Comparison of ENCODE assay signal across 13 mouse cellular contexts in the genomic region with DNA sequence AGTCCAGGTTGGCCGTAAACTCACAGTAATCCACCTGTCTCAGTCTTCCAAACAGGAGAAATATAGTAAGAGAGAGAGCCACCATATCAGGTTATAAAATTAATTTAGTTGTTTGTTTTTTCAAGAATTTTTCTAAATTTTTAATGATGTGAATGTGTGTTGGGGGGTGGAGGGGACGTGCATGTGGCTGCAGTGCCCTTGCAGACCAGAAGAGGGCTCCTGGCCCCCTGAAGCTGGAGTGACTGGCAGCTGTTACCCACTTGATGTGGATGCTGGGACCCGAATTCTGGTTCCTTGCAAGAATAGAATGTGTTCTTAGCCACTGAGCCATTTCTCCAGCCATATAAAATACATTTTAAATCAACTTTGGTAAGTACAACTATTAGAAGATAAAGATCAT. TPM values are rescaled to one million over a fixed set of nuclear protein-coding genes. Genes with fewer than 3 reads are reported as not detected.
DNase-seq lines count a peak whose midpoint lies in the region; ATAC-seq and TF ChIP-seq lines count a peak whose summit lies in the region.
"Had no signal": no experiment of that assay in that cellular context is flagged by ENCODE, and none has a peak within 500 bp of the region (broad histone marks: within the 10 kb centered on the region; RNA-seq: fewer than 3 reads in every experiment).

No protein-coding gene starts in this region.

- no peaks in the 10 kb centered on the region for H3K36me3 ChIP-seq in hindbrain, postnatal 0 days (ENCODE audit: insufficient read depth, low read length)
- no peaks in the 10 kb centered on the region for H3K36me3 ChIP-seq in hindbrain, embryonic 10.5 days
- H3K36me3 ChIP-seq in spleen, adult 2 months (ENCODE audit: control insufficient read depth, insufficient read depth, low read length) = no peaks in the 10 kb centered on the region
- H3K36me3 ChIP-seq in forebrain, embryonic 10.5 days (replicated peaks) = no peaks in the 10 kb centered on the region
- H3K36me3 ChIP-seq: limb, embryonic 15.5 days; midbrain, embryonic 10.5 days had no signal

- DNase-seq in hindbrain, postnatal 0 days (ENCODE audit: low spot score) = no peak
- no peak for DNase-seq in hindbrain, embryonic 10.5 days (ENCODE audit: low spot score)
- no peak for DNase-seq in spleen, adult 2 months (ENCODE audit: low read depth in 1 of 2, low spot score in 2 of 2)
- DNase-seq in spleen, postnatal 4 days (ENCODE audit: low spot score in 2 of 2) = no peak
- DNase-seq in frontal cortex, adult 2 months (ENCODE audit: extremely low spot score in 1 of 2, low spot score in 1 of 2) = no peak
- no peak for DNase-seq in urinary bladder, adult 18-20 months (ENCODE audit: low spot score in 2 of 2)
- DNase-seq in forebrain, embryonic 10.5 days (ENCODE audit: extremely low spot score, low spot score) = no peak
- DNase-seq: cerebellum, adult 8-10 months; kidney, postnatal 25 days had no signal

- no peak overlapping the region for H3K4me3 ChIP-seq in hindbrain, postnatal 0 days (ENCODE audit: low read length)
- no peak overlapping the region for H3K4me3 ChIP-seq in hindbrain, embryonic 10.5 days
- H3K4me3 ChIP-seq in spleen, adult 2 months (ENCODE audit: extremely low read depth, insufficient read depth, insufficient read length) = no peak overlapping the region
- H3K4me3 ChIP-seq in forebrain, embryonic 10.5 days = no peak overlapping the region
- H3K4me3 ChIP-seq: limb, embryonic 15.5 days; midbrain, embryonic 10.5 days had no signal

- no peaks in the 10 kb centered on the region for H3K9me3 ChIP-seq in hindbrain, postnatal 0 days (ENCODE audit: low read length)
- H3K9me3 ChIP-seq in hindbrain, embryonic 10.5 days = no peaks in the 10 kb centered on the region
- no peaks in the 10 kb centered on the region for H3K9me3 ChIP-seq in forebrain, embryonic 10.5 days
- H3K9me3 ChIP-seq: limb, embryonic 15.5 days; midbrain, embryonic 10.5 days had no signal

- no peak overlapping the region for H3K9ac ChIP-seq in hindbrain, postnatal 0 days (replicated peaks; ENCODE audit: low read length)
- H3K9ac ChIP-seq: limb, embryonic 15.5 days had no signal

- whole genome bisulfite sequencing in hindbrain, postnatal 0 days = 74% methylated on average over 3 of the region's 3 CpGs
- 74% methylated on average over 3 of the region's 3 CpGs for WGBS in hindbrain, embryonic 10.5 days
- WGBS in spleen, adult 2 months = 78% methylated on average over 3 of the region's 3 CpGs
- WGBS in forebrain, embryonic 10.5 days = 75% methylated on average over 3 of the region's 3 CpGs

- H3K4me2 ChIP-seq in hindbrain, postnatal 0 days (ENCODE audit: low read depth, low read length) = no peak overlapping the region
- H3K4me2 ChIP-seq: limb, embryonic 15.5 days had no signal

- no peak overlapping the region for H3K27ac ChIP-seq in hindbrain, postnatal 0 days
- H3K27ac ChIP-seq in hindbrain, embryonic 10.5 days = no peak overlapping the region
- H3K27ac ChIP-seq in spleen, adult 2 months (ENCODE audit: insufficient read depth, low read length) = no peak overlapping the region
- H3K27ac ChIP-seq in forebrain, embryonic 10.5 days = no peak overlapping the region
- H3K27ac ChIP-seq: limb, embryonic 15.5 days; midbrain, embryonic 10.5 days had no signal

- 0 out of 2 replicates have a peak, but pooled peaks have one; percentile 19 for TF ChIP-seq CTCF in hindbrain, postnatal 0 days (IDR thresholded peaks at IDR 0.05; ENCODE audit: low read depth)
- TF ChIP-seq CTCF in spleen, adult 2 months (IDR thresholded peaks at IDR 0.05; ENCODE audit: extremely low read depth, insufficient read depth, insufficient read length, insufficient replicate concordance) = peak; percentile 36; the same call in 1 of the 2 replicates

- no peak for TF ChIP-seq POLR2A in spleen, adult 2 months (IDR thresholded peaks at IDR 0.05; ENCODE audit: low read depth, low read length)

- peaks cover 7% of the 10 kb centered on the region; the same call in 1 of the 2 replicates for H3K4me1 ChIP-seq in hindbrain, postnatal 0 days (ENCODE audit: insufficient read depth, low read length)
- peaks cover 9% of the 10 kb centered on the region; the same call in 1 of the 2 replicates for H3K4me1 ChIP-seq in hindbrain, embryonic 10.5 days (replicated peaks)
- no peaks in the 10 kb centered on the region for H3K4me1 ChIP-seq in spleen, adult 2 months (ENCODE audit: control insufficient read depth, insufficient read depth, insufficient read length)
- H3K4me1 ChIP-seq in forebrain, embryonic 10.5 days = peaks cover 7% of the 10 kb centered on the region

- H3K27me3 ChIP-seq in hindbrain, postnatal 0 days (ENCODE audit: insufficient read depth, low read length) = no peaks in the 10 kb centered on the region
- no peaks in the 10 kb centered on the region for H3K27me3 ChIP-seq in hindbrain, embryonic 10.5 days (ENCODE audit: insufficient read depth, poor library complexity, severe bottlenecking)
- peaks cover 2% of the 10 kb centered on the region for H3K27me3 ChIP-seq in spleen, adult 2 months (ENCODE audit: control insufficient read depth, insufficient read depth, low read length)
- peaks cover 18% of the 10 kb centered on the region for H3K27me3 ChIP-seq in forebrain, embryonic 10.5 days (ENCODE audit: poor library complexity, severe bottlenecking)
- H3K27me3 ChIP-seq: limb, embryonic 15.5 days had no signal

- ATAC-seq in hindbrain, postnatal 0 days = no peak
- ATAC-seq in megakaryocyte, adult 5-6 weeks (ENCODE audit: poor library complexity, severe bottlenecking) = 0 out of 2 replicates have a peak, but pooled peaks have one; percentile 53
- ATAC-seq: hindbrain, embryonic 16.5 days had no signal

RNA-seq across cellular contexts. Expression of a gene that starts 4.6 kb away (rescaled TPM):
- total RNA-seq in hindbrain, postnatal 0 days (2014; rRNA removed) = 8.9 and 10.4 TPM in 2 replicates
- polyA plus RNA-seq in hindbrain, postnatal 0 days (2015; fragmentation: Nextera tagmentation; extraction: Ambion mirVana) = 2.0 and 2.1 TPM in 2 replicates
- 1.2 and 1.5 TPM in 2 replicates for polyA plus RNA-seq in hindbrain, embryonic 10.5 days (2016; fragmentation: Nextera tagmentation; extraction: Ambion mirVana)
- 1.8 and 2.0 TPM in 2 replicates for polyA plus RNA-seq in spleen, adult 2 months (2012; rRNA removed)
- total RNA-seq in megakaryocyte, adult 5-6 weeks (2015) = not detected in 2 replicates
- 0.11 TPM in 1 of 2 replicates, not detected in the other for total RNA-seq in megakaryocyte, adult 5-6 weeks (2017)
- polyA plus RNA-seq in frontal cortex, adult 2 months (2012; rRNA removed) = 2.5 and 3.4 TPM in 2 replicates
- 0.73 and 1.0 TPM in 2 replicates for polyA plus RNA-seq in forebrain, embryonic 10.5 days (2016; fragmentation: Nextera tagmentation; extraction: Ambion mirVana)

RNA-seq across cellular contexts. Expression of a gene that starts 49.8 kb away (rescaled TPM):
- 59.1 and 70.7 TPM in 2 replicates for total RNA-seq in hindbrain, postnatal 0 days (2014; rRNA removed)
- polyA plus RNA-seq in hindbrain, postnatal 0 days (2015; fragmentation: Nextera tagmentation; extraction: Ambion mirVana) = 168 and 171 TPM in 2 replicates
- 78.5 and 97.0 TPM in 2 replicates for polyA plus RNA-seq in hindbrain, embryonic 10.5 days (2016; fragmentation: Nextera tagmentation; extraction: Ambion mirVana)
- 34.3 and 34.5 TPM in 2 replicates for polyA plus RNA-seq in spleen, adult 2 months (2012; rRNA removed)
- total RNA-seq in megakaryocyte, adult 5-6 weeks (2015) = 56.1 and 60.6 TPM in 2 replicates
- total RNA-seq in megakaryocyte, adult 5-6 weeks (2017) = 52.7 and 60.0 TPM in 2 replicates
- 85.3 and 88.2 TPM in 2 replicates for polyA plus RNA-seq in frontal cortex, adult 2 months (2012; rRNA removed)
- 68.9 and 70.6 TPM in 2 replicates for polyA plus RNA-seq in forebrain, embryonic 10.5 days (2016; fragmentation: Nextera tagmentation; extraction: Ambion mirVana)
